In the genomic region with DNA sequence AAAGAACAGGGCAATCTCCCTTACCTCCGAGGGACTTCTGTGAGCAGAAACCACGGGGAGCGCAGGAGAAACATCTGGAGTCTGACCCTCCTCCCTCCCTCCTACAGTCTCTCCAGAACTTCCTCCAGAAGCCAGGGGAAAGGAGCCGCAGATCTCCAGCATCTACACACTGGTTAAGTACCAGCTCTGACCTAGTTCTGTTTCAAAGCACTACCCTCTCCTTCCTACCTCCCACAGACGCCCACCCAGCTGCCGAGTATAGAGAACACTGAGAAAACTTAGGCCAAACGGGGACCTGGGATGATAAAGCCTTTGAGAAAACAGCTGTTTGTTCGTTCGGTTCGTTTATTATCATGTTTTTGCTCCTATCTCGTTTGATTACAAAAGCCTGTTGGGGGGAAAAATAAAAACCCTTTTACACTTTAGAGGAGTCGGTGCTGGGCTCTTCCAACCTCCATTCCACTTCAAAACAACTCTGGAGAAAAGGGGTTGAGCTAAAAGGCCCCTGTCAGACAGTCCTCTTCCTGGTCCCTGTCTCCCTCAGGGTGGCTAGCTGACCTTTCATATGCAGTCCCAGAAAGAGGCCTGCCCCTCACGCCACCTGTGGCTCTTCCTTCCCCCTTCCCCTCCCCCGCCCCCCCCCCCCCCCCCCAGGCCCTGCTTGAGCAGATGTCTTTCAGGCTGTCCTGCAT, we compare ENCODE assay signal across 8 mouse cellular contexts.
DNase-seq lines count a peak whose midpoint lies in the region; ATAC-seq lines count a peak whose summit lies in the region.

No protein-coding gene starts in this region.

- H3K4me1 ChIP-seq in intestine, embryonic 14.5 days (replicated peaks; ENCODE audit: control insufficient read depth, insufficient read depth, low read length): peaks cover 5% of the 10 kb centered on the region; the same call in 1 of the 2 replicates
- H3K4me1 ChIP-seq in intestine, embryonic 16.5 days (ENCODE audit: control insufficient read depth, insufficient read depth, low read length): peaks cover 9% of the 10 kb centered on the region; the same call in 1 of the 2 replicates
- peaks cover 8% of the 10 kb centered on the region for H3K4me1 ChIP-seq in brown adipose tissue, adult 24 weeks (ENCODE audit: control insufficient read depth, insufficient read depth, insufficient read length, low read length)
- H3K4me1 ChIP-seq in heart, embryonic 14.5 days (ENCODE audit: control insufficient read depth in 2 of 2, insufficient read depth in 2 of 2, low read length in 2 of 2): peaks cover 16 to 22% of the 10 kb centered on the region in 2 experiments
- no peaks in the 10 kb centered on the region for H3K4me1 ChIP-seq in midbrain, embryonic 13.5 days (replicated peaks)

- H3K4me2 ChIP-seq in intestine, embryonic 14.5 days (ENCODE audit: low read length): 0 out of 2 replicates have a peak overlapping the region, but pooled peaks have one; percentile 0
- H3K4me2 ChIP-seq in intestine, embryonic 16.5 days (ENCODE audit: low read depth, low read length): no peak overlapping the region
- peak overlapping the region; percentile 34 for H3K4me2 ChIP-seq in heart, embryonic 14.5 days (ENCODE audit: low read length)
- H3K4me2 ChIP-seq in midbrain, embryonic 13.5 days (replicated peaks): no peak overlapping the region

- 19% methylated on average over 13 of the region's 14 CpGs for WGBS in intestine, embryonic 14.5 days
- 24% methylated on average over 13 of the region's 14 CpGs for WGBS in intestine, embryonic 16.5 days
- 10% methylated on average over 12 of the region's 14 CpGs for WGBS in heart, embryonic 14.5 days
- 31% methylated on average over 13 of the region's 14 CpGs for WGBS in midbrain, embryonic 13.5 days

- no peak for ATAC-seq in intestine, embryonic 14.5 days (replicated peaks; ENCODE audit: low FRiP score, low TSS enrichment, low read depth)
- no peak; the same call in 1 of the 2 replicates for ATAC-seq in intestine, embryonic 16.5 days
- ATAC-seq in heart, embryonic 14.5 days (ENCODE audit: insufficient number of reproducible peaks, insufficient read depth, low FRiP score, low read depth): no peak
- ATAC-seq in midbrain, embryonic 13.5 days: peak; percentile 24; the same call in 1 of the 2 replicates

- no peak overlapping the region for H3K27ac ChIP-seq in intestine, embryonic 14.5 days (ENCODE audit: low read depth)
- no peak overlapping the region for H3K27ac ChIP-seq in intestine, embryonic 16.5 days (ENCODE audit: low read length)
- peak overlapping the region; percentile 89 for H3K27ac ChIP-seq in brown adipose tissue, adult 24 weeks (replicated peaks; ENCODE audit: low read depth, low read length)
- H3K27ac ChIP-seq in heart, embryonic 14.5 days (replicated peaks in 1 of 2; ENCODE audit: control insufficient read depth in 1 of 2, insufficient read depth in 1 of 2, low read depth in 2 of 2, low read length in 2 of 2): peak overlapping the region; percentile 80
- H3K27ac ChIP-seq in midbrain, embryonic 13.5 days: no peak overlapping the region

- no peaks in the 10 kb centered on the region for H3K9me3 ChIP-seq in intestine, embryonic 14.5 days (ENCODE audit: control insufficient read depth, low read length)
- no peaks in the 10 kb centered on the region for H3K9me3 ChIP-seq in intestine, embryonic 16.5 days (ENCODE audit: control insufficient read depth, low read length)
- no peaks in the 10 kb centered on the region for H3K9me3 ChIP-seq in heart, embryonic 14.5 days (ENCODE audit: control insufficient read depth, low read length)
- no peaks in the 10 kb centered on the region for H3K9me3 ChIP-seq in midbrain, embryonic 13.5 days

- H3K27me3 ChIP-seq in intestine, embryonic 14.5 days (replicated peaks; ENCODE audit: control insufficient read depth, insufficient read depth, low read length): no peaks in the 10 kb centered on the region
- H3K27me3 ChIP-seq in intestine, embryonic 16.5 days (replicated peaks; ENCODE audit: control insufficient read depth, insufficient read depth, low read length): no peaks in the 10 kb centered on the region
- H3K27me3 ChIP-seq in heart, embryonic 14.5 days (ENCODE audit: control insufficient read depth, insufficient read depth, low read length): no peaks in the 10 kb centered on the region
- H3K27me3 ChIP-seq in midbrain, embryonic 13.5 days: no peaks in the 10 kb centered on the region

- no peak overlapping the region for H3K4me3 ChIP-seq in intestine, embryonic 14.5 days (ENCODE audit: low read depth, low read length)
- no peak overlapping the region for H3K4me3 ChIP-seq in intestine, embryonic 16.5 days (ENCODE audit: low read length)
- peak overlapping the region; percentile 35; the same call in 1 of the 2 replicates for H3K4me3 ChIP-seq in brown adipose tissue, adult 24 weeks (ENCODE audit: insufficient read depth, low read depth, low read length)
- H3K4me3 ChIP-seq in heart, embryonic 14.5 days (ENCODE audit: control insufficient read depth in 1 of 2, insufficient read depth in 1 of 2, low read depth in 1 of 2, low read length in 2 of 2): no peak overlapping the region
- H3K4me3 ChIP-seq in midbrain, embryonic 13.5 days (replicated peaks): no peak overlapping the region

- no peak for DNase-seq in intestine, embryonic 14.5 days (ENCODE audit: low spot score)
- no peak for DNase-seq in cerebellum, adult 11-12 months
- no peak for DNase-seq in ovary, postnatal 14 days (ENCODE audit: low spot score)
- no peak for DNase-seq in gastrocnemius, adult 8-10 months (ENCODE audit: low spot score in 2 of 2)

- no peak overlapping the region for H3K9ac ChIP-seq in intestine, embryonic 14.5 days (ENCODE audit: low read length)
- no peak overlapping the region for H3K9ac ChIP-seq in intestine, embryonic 16.5 days (ENCODE audit: low read depth, low read length)
- H3K9ac ChIP-seq in heart, embryonic 14.5 days (ENCODE audit: low read length): peak overlapping the region; percentile 54
- no peak overlapping the region for H3K9ac ChIP-seq in midbrain, embryonic 13.5 days (replicated peaks)

- H3K36me3 ChIP-seq in intestine, embryonic 14.5 days (ENCODE audit: control insufficient read depth, insufficient read depth, low read length): no peaks in the 10 kb centered on the region
- H3K36me3 ChIP-seq in intestine, embryonic 16.5 days (ENCODE audit: control insufficient read depth, insufficient read depth, low read length): no peaks in the 10 kb centered on the region
- H3K36me3 ChIP-seq in heart, embryonic 14.5 days (ENCODE audit: control insufficient read depth, insufficient read depth, low read length): no peaks in the 10 kb centered on the region
- no peaks in the 10 kb centered on the region for H3K36me3 ChIP-seq in midbrain, embryonic 13.5 days

Comparison
In these comparisons a context has a peak if more than half of its experiments do, and no peak if none do; other contexts are left out.
1. H3K4me2 ChIP-seq: peak in intestine, embryonic 14.5 days (single experiment) and heart, embryonic 14.5 days (single experiment); none in intestine, embryonic 16.5 days (single experiment) and midbrain, embryonic 13.5 days (single experiment).
2. H3K27ac ChIP-seq: peak in brown adipose tissue, adult 24 weeks (single experiment) and heart, embryonic 14.5 days (2 of 2); none in intestine, embryonic 14.5 days (single experiment), intestine, embryonic 16.5 days (single experiment) and midbrain, embryonic 13.5 days (single experiment).